Mouse (Mus musculus): ENCODE data around the gene Sema7a. TPM values are rescaled to one million over a fixed set of nuclear protein-coding genes. Genes with fewer than 3 reads are reported as not detected.

Gene Sema7a
- polyA plus RNA-seq, 1 experiment from 2014 or later = 0.72 TPM

GRCm38 (mm10) chr9:57972776-57973439 is 33.0 kb downstream of the Sema7a start:
- H3K9me3 ChIP-seq (ENCODE audit: control insufficient read depth, low read length) = no peaks in the 10 kb centered on the region
- ATAC-seq = no peak
- H3K4me2 ChIP-seq (ENCODE audit: low read depth, low read length) = no peak overlapping the region
- peak overlapping the region; percentile 38; the same call in 1 of the 2 replicates for H3K27ac ChIP-seq (ENCODE audit: low read length)
- no peak overlapping the region for H3K4me3 ChIP-seq (ENCODE audit: low read length)
- H3K9ac ChIP-seq (ENCODE audit: low read depth, low read length) = no peak overlapping the region
- no peaks in the 10 kb centered on the region for H3K27me3 ChIP-seq (replicated peaks; ENCODE audit: control insufficient read depth, insufficient read depth, low read length)
- H3K4me1 ChIP-seq (ENCODE audit: control insufficient read depth, insufficient read depth, low read length) = peaks cover 44% of the 10 kb centered on the region
- WGBS = 42% methylated on average over 9 of the region's 9 CpGs
- no peaks in the 10 kb centered on the region for H3K36me3 ChIP-seq (ENCODE audit: control insufficient read depth, insufficient read depth, low read length)

GRCm38 (mm10) chr9:57973440-57974066 is 33.6 kb downstream of the Sema7a start:
- H3K4me1 ChIP-seq (ENCODE audit: control insufficient read depth, insufficient read depth, low read length) = peaks cover 38% of the 10 kb centered on the region
- H3K4me2 ChIP-seq (ENCODE audit: low read depth, low read length) = no peak overlapping the region
- H3K4me3 ChIP-seq (ENCODE audit: low read length) = no peak overlapping the region
- 75% methylated on average over 6 of the region's 6 CpGs for WGBS
- H3K36me3 ChIP-seq (ENCODE audit: control insufficient read depth, insufficient read depth, low read length) = no peaks in the 10 kb centered on the region
- no peak for ATAC-seq
- peak overlapping the region; percentile 38 for H3K27ac ChIP-seq (ENCODE audit: low read length)
- H3K27me3 ChIP-seq (replicated peaks; ENCODE audit: control insufficient read depth, insufficient read depth, low read length) = no peaks in the 10 kb centered on the region
- H3K9ac ChIP-seq (ENCODE audit: low read depth, low read length) = no peak overlapping the region
- no peaks in the 10 kb centered on the region for H3K9me3 ChIP-seq (ENCODE audit: control insufficient read depth, low read length)

DNA sequence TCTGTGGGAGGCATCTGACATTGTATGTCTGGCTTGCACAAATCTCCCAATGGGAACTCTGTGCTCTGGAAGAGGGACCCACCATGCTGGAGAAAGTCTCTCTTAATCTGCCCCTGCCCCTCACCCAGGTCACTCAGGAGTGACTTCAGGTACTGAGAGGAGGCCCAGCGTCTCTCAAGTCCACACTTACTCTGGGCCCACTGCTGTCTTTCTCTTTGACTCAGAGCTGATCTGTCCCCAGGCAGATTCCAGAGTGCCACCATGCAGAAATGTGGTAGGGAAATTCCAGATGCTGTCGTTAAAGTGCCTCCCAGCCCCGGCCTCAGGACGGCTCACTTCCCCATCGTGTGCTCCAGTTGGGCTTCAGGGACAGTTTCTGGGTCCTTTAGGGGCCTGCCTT is 34.3 kb downstream of the Sema7a start:
- Histone ChIP-seq H3K9me3 (ENCODE audit: control insufficient read depth, low read length) (no peaks in the 10 kb centered on the region), H3K27me3 (replicated peaks; ENCODE audit: control insufficient read depth, insufficient read depth, low read length) (no peaks in the 10 kb centered on the region), H3K9ac (ENCODE audit: low read depth, low read length) (no peak overlapping the region), H3K27ac (ENCODE audit: low read length) (peak overlapping the region; percentile 10; the same call in 1 of the 2 replicates), H3K36me3 (ENCODE audit: control insufficient read depth, insufficient read depth, low read length) (no peaks in the 10 kb centered on the region), H3K4me1 (ENCODE audit: control insufficient read depth, insufficient read depth, low read length) (peaks cover 38% of the 10 kb centered on the region), H3K4me3 (ENCODE audit: low read length) (no peak overlapping the region), H3K4me2 (ENCODE audit: low read depth, low read length) (no peak overlapping the region)
- WGBS = 63% methylated on average over 5 of the region's 5 CpGs
- ATAC-seq = no peak

GRCm38 (mm10) chr9:57975200-57975821 is 35.4 kb downstream of the Sema7a start:
- Histone ChIP-seq H3K9me3 (ENCODE audit: control insufficient read depth, low read length) (no peaks in the 10 kb centered on the region), H3K4me3 (ENCODE audit: low read length) (no peak overlapping the region), H3K27ac (ENCODE audit: low read length) (peak overlapping the region; percentile 77), H3K36me3 (ENCODE audit: control insufficient read depth, insufficient read depth, low read length) (no peaks in the 10 kb centered on the region), H3K9ac (ENCODE audit: low read depth, low read length) (peak overlapping the region; percentile 1), H3K4me1 (ENCODE audit: control insufficient read depth, insufficient read depth, low read length) (peaks cover 32% of the 10 kb centered on the region), H3K27me3 (replicated peaks; ENCODE audit: control insufficient read depth, insufficient read depth, low read length) (no peaks in the 10 kb centered on the region), H3K4me2 (ENCODE audit: low read depth, low read length) (no peak overlapping the region)
- WGBS = 65% methylated on average over 5 of the region's 5 CpGs
- peak; percentile 77 for ATAC-seq

GRCm38 (mm10) chr9:57978025-57978424 is 38.1 kb downstream of the Sema7a start:
- ATAC-seq = no peak
- Histone ChIP-seq H3K4me3 (ENCODE audit: low read length) (no peak overlapping the region), H3K36me3 (ENCODE audit: control insufficient read depth, insufficient read depth, low read length) (no peaks in the 10 kb centered on the region), H3K4me1 (ENCODE audit: control insufficient read depth, insufficient read depth, low read length) (peaks cover 22% of the 10 kb centered on the region), H3K27ac (ENCODE audit: low read length) (no peak overlapping the region), H3K9me3 (ENCODE audit: control insufficient read depth, low read length) (no peaks in the 10 kb centered on the region), H3K27me3 (replicated peaks; ENCODE audit: control insufficient read depth, insufficient read depth, low read length) (no peaks in the 10 kb centered on the region), H3K4me2 (ENCODE audit: low read depth, low read length) (no peak overlapping the region), H3K9ac (ENCODE audit: low read depth, low read length) (no peak overlapping the region)
- WGBS = 66% methylated on average over 6 of the region's 6 CpGs

- peaks cover 17% of the 10 kb centered on the region for H3K4me1 ChIP-seq (ENCODE audit: control insufficient read depth, insufficient read depth, low read length)
- no peak overlapping the region for H3K4me2 ChIP-seq (ENCODE audit: low read depth, low read length)
- H3K9ac ChIP-seq (ENCODE audit: low read depth, low read length) = no peak overlapping the region
- peak overlapping the region; percentile 35; the same call in 1 of the 2 replicates for H3K27ac ChIP-seq (ENCODE audit: low read length)
- H3K36me3 ChIP-seq (ENCODE audit: control insufficient read depth, insufficient read depth, low read length) = no peaks in the 10 kb centered on the region
- H3K9me3 ChIP-seq (ENCODE audit: control insufficient read depth, low read length) = no peaks in the 10 kb centered on the region
- no peak overlapping the region for H3K4me3 ChIP-seq (ENCODE audit: low read length)
- WGBS = 31% methylated on average over 3 of the region's 3 CpGs
- peak; percentile 78 for ATAC-seq
- H3K27me3 ChIP-seq (replicated peaks; ENCODE audit: control insufficient read depth, insufficient read depth, low read length) = no peaks in the 10 kb centered on the region
Observed at GRCm38 (mm10) chr9:57978858-57979257, 38.9 kb downstream of the Sema7a start.

GRCm38 (mm10) chr9:57980570-57980969 is 40.7 kb downstream of the Sema7a start:
- no peaks in the 10 kb centered on the region for H3K27me3 ChIP-seq (replicated peaks; ENCODE audit: control insufficient read depth, insufficient read depth, low read length)
- no peak for ATAC-seq
- H3K36me3 ChIP-seq (ENCODE audit: control insufficient read depth, insufficient read depth, low read length) = no peaks in the 10 kb centered on the region
- peaks cover 11% of the 10 kb centered on the region for H3K4me1 ChIP-seq (ENCODE audit: control insufficient read depth, insufficient read depth, low read length)
- H3K4me2 ChIP-seq (ENCODE audit: low read depth, low read length) = no peak overlapping the region
- H3K27ac ChIP-seq (ENCODE audit: low read length) = no peak overlapping the region
- no peak overlapping the region for H3K9ac ChIP-seq (ENCODE audit: low read depth, low read length)
- no peaks in the 10 kb centered on the region for H3K9me3 ChIP-seq (ENCODE audit: control insufficient read depth, low read length)
- H3K4me3 ChIP-seq (ENCODE audit: low read length) = no peak overlapping the region
- WGBS = 87% methylated on average over 10 of the region's 10 CpGs

DNA sequence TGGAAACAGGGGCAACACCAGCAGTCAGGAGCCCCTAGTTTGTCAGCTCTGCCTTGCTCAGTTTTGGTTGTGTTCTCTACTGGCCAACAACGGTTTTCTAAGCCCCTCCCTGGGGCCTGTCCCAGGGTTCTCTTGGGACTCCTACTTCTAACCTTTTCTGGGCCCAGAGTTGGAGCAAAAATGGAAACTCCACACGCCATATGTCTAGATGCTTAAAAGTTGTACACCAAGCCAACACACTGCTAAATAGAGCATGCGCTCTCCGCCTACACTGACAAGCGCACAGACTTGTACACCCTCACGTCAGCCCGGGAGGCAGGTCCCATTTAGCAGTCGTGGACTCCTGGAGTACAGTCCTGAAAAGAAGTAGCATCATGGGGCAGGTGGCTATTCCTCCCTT is 45.4 kb downstream of the Sema7a start:
- H3K27me3 ChIP-seq (replicated peaks; ENCODE audit: control insufficient read depth, insufficient read depth, low read length) = no peaks in the 10 kb centered on the region
- no peak overlapping the region for H3K27ac ChIP-seq (ENCODE audit: low read length)
- no peak for ATAC-seq
- WGBS = 90% methylated on average over 8 of the region's 8 CpGs
- no peaks in the 10 kb centered on the region for H3K36me3 ChIP-seq (ENCODE audit: control insufficient read depth, insufficient read depth, low read length)
- H3K4me3 ChIP-seq (ENCODE audit: low read length) = no peak overlapping the region
- H3K4me2 ChIP-seq (ENCODE audit: low read depth, low read length) = no peak overlapping the region
- H3K9ac ChIP-seq (ENCODE audit: low read depth, low read length) = no peak overlapping the region
- H3K4me1 ChIP-seq (ENCODE audit: control insufficient read depth, insufficient read depth, low read length) = peaks cover 3% of the 10 kb centered on the region
- no peaks in the 10 kb centered on the region for H3K9me3 ChIP-seq (ENCODE audit: control insufficient read depth, low read length)

GRCm38 (mm10) chr9:57986293-57986692 is 46.4 kb downstream of the Sema7a start:
- H3K36me3 ChIP-seq (ENCODE audit: control insufficient read depth, insufficient read depth, low read length) = no peaks in the 10 kb centered on the region
- H3K9me3 ChIP-seq (ENCODE audit: control insufficient read depth, low read length) = no peaks in the 10 kb centered on the region
- no peaks in the 10 kb centered on the region for H3K27me3 ChIP-seq (replicated peaks; ENCODE audit: control insufficient read depth, insufficient read depth, low read length)
- no peak overlapping the region for H3K4me2 ChIP-seq (ENCODE audit: low read depth, low read length)
- no peak for ATAC-seq
- H3K4me3 ChIP-seq (ENCODE audit: low read length) = no peak overlapping the region
- no peaks in the 10 kb centered on the region; the same call in 1 of the 2 replicates for H3K4me1 ChIP-seq (ENCODE audit: control insufficient read depth, insufficient read depth, low read length)
- no peak overlapping the region for H3K9ac ChIP-seq (ENCODE audit: low read depth, low read length)
- 73% methylated on average over 7 of the region's 7 CpGs for WGBS
- H3K27ac ChIP-seq (ENCODE audit: low read length) = no peak overlapping the region
